Mouse (Mus musculus) mammary gland, adult 2 months (tissue): ENCODE data around the gene Slc30a1. TPM values are rescaled to one million over a fixed set of nuclear protein-coding genes. Genes with fewer than 3 reads are reported as not detected.

Source experiments
- polyA plus RNA-seq: library from polyadenylated mRNA; depleted of rRNA; stranded (reverse); fragments of >200 nt; gene quantifications from 2 replicates; pipeline ENCODE4 v1.2.3, GENCODE M21; 2012; ENCODE audit warnings: low replicate concordance; rRNA removed

Slc30a1 gene
- 6.9 and 16.4 TPM in 2 replicates for polyA plus RNA-seq

GRCm38 (mm10) chr1:191906571-191907430, at the start of gene Slc30a1:
TSS of gene Slc30a1 (plus strand) at chr1:191906767.

Other genes with a start within 250 kb of the Slc30a1 start
- gene Lpgat1, start 188.9 kb upstream of the Slc30a1 start, polyA plus RNA-seq, result 21.2 and 37.3 TPM in 2 replicates
- 0.53 and 1.0 TPM in 2 replicates for gene Nek2, start 85.3 kb upstream of the Slc30a1 start, polyA plus RNA-seq
- gene Rd3, start 70.6 kb downstream of the Slc30a1 start, polyA plus RNA-seq, result 0.42 and 0.61 TPM in 2 replicates
- gene Traf5, start 185.8 kb downstream of the Slc30a1 start, polyA plus RNA-seq, result 19.7 and 22.4 TPM in 2 replicates
- gene Rcor3, start 231.3 kb downstream of the Slc30a1 start, polyA plus RNA-seq, result 39.0 and 40.4 TPM in 2 replicates